Mouse (Mus musculus) layer of hippocampus, adult 8-10 months (tissue): ENCODE data around the gene Steap2. TPM values are rescaled to one million over a fixed set of nuclear protein-coding genes. Genes with fewer than 3 reads are reported as not detected.
"Not testable (repeated sequence)": the region's sequence is repeated elsewhere in the genome, so short reads cannot be mapped to it uniquely, and the experiment has no call there.

Experiments
- DNase-seq, 2 experiments: peaks; one replicate each; pipeline ENCODE4 v3.0.0; 2022; ENCODE audit warnings: low spot score in 2 of 2
- total RNA-seq, 4 experiments: library from RNA; stranded (reverse); gene quantifications; 2 replicates each; pipeline ENCODE4 v1.2.4; 2022

Steap2 gene
- 1 to 10 TPM; 5.3 to 5.9 (median 5.5) TPM for total RNA-seq

DNA sequence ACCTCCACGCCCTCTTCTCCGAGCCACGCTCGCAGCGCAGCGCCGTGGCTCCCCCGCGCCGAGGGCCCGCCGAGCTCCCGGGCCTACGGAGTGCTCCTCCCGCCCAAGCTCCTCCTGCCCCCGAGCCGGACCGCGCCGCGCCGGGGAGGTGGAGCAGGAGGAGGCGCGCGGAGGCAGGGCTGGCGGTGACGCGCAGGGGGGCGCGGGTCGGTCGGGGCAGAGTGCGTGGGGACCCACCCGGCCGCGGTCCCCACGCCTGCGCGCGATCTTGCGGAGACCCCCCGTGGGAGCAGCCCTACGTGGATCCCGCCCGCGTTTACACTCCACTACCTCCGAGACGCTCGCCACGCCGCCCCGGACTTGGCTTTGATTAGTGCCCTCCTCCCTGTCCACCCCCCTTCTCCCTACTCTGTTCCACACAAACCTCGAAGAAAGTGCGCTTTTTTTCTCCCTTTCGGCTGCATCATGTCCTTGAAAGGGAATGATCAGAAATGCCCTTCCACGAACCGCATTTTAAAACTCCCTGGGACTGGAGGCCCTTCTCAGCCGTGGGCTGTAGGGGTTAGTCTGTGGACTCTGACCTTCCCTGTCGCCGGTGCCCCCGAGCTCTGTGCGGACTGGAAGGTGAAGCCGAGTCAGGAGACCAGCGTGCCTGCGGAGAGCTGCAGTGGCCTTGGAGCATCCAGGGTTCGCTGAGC is at the start of gene Steap2:
TSS of gene Steap2 (minus strand) at position 623 of the 698 bp plus-strand sequence.
- no peak for DNase-seq

DNA sequence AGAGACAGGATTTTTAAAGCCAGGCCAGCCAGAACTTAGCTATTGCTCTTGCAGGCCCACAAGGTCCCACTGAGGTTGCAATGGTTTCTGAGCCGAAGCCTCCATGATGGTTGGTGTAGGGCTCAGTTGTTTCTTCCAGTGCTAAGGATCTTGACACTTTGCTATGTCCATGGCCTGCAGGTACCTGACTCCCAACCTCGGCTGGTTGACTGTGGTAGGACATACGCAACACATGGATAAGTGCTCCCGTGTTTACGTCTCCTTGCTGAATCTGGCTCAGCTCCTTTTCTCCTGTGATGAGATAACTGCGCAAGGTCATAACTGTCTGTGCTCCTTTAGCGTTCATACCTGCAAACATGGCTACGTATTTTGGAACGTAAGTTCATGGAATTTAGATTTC is 40.1 kb upstream of the Steap2 start:
- DNase-seq = no peak

DNA sequence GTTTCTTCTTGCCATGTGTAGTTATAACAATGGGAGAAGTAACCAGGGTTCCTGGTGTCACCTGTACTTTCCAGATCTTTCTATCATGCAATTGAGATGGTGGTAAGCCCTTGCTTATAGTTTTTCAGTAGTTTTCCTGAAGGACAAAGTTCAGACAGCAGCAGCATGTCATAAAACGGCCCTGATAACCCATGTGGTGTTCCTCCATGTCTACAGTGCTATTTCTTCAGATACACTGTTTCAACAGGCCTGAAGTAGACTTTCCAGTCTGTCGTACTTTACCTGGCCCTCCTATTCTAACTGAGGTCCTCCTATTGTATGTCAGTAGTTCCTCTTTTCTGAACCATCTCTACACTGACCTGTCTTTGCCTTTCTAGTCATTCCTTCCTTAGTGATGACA is 38.5 kb upstream of the Steap2 start:
- no peak for DNase-seq

DNA sequence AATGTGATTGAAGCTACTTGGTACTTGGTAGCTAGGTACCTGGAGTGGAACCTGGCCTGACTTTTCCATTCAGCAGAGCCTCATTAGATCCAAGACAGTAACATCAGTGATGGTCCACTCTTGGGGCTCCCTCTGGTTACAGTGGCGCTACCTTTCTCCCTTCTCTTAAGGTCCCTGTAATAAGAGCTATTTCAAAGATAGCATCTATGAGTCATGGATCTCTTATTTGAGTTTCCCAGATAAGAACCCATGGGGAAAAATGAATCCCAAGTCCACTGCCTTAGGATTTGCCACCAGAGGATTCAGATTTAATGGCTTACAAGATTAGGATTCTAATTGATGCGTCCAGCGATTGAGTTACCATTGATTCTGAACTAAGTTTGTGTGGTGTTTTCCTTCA is 37.8 kb upstream of the Steap2 start:
- DNase-seq = no peak

DNA sequence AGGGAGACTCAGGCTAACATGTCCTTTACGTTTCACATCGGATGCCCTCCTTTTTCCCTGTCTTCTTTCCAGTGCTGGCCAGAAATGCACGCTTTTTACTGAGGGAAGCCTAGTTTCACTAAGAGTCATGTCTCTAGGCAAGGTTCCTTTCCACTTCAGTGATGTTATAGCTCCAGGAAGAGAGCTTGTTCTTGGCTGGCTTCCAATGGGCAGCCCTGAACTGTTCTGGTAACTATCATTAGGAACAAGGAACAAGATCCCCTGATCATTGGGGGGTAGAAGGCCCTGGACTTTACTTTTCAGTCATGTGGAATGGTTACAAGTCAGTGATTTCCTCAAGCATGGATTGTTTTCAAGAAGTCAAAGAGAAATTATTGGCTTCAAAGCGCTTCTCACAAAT is 35.5 kb upstream of the Steap2 start:
- no peak for DNase-seq

DNA sequence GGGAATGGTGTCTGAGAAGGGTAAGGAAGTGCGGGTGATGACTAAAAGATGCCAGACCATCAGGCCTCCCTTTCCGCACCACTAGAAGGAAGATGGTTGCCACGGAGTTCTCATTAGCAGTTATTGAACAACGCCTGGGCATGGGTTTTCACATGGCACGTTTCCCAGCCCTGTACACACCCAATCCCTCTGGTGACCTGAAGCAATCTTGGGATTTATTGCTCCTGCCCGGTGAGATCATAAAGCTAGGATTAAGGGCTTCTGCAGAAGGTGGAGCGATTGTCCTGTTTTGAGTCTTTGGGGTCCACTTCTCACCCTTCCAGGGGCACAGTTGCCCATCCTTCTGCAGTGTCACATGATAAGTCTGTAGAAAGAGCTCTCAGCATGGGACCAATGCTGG is 27.8 kb upstream of the Steap2 start:
- no peak for DNase-seq

DNA sequence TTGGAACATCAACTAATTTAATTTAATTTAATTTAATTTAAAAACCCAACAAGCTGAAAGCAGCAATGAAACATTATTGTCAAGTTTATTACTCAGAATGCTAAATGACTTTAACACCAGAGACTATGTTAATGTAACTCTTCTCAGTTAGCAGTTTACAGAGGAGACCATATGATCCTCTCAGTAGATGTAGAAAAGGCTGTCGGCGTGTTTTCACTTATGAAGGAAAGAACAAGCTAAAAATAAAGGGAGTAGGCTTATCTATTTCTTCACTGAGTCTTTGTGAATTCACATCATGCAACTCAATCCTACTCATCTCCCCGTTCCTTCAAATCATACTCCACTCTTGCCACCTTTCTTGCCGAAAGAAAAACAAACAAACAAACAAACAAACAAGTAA is 16.7 kb upstream of the Steap2 start:
- no peak for DNase-seq

DNA sequence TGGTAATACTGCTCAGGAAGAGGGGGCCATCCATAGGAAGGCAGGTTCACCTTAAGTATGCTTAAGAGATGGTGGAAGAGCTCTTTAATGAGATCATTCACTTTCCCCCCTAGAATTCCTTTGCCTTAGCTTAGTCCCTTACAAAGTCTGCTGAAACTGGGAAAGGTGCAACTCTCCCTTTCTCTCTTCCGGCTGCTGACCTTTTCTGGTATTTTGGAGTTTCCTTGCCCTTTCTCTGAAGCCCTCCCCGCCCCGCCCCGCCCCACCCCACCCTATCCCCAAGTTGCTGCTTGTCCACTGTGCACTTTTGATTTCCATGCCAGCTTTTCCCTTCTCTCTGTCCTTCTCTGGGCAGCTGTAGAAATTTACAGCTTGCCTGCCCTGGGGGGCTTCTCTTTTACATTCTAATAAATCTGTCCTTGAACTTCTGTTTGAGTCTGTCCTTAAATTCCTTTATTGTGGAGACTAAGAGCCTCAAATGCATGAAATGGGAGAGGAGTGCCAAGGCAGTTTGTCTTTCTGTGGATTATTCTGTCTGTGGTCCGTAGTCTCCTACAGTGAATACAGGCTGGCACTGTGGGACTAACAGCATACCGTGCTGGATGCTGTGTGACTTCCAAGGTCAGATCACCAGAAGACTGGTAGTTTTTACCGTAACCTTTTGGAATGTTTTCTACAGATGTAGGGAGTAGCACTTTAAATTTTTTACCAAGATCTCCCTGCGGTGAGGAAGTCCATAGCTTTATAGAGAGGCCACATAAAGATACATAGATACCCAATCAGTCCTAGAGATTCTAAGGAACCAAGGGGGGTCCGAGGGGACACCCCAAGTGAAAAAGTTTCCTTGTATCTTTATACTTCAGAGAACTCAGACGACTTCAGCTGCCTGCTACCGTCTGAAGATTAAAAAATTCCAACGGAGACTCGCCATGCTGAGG is 13.2 kb upstream of the Steap2 start:
- no peak for DNase-seq

DNA sequence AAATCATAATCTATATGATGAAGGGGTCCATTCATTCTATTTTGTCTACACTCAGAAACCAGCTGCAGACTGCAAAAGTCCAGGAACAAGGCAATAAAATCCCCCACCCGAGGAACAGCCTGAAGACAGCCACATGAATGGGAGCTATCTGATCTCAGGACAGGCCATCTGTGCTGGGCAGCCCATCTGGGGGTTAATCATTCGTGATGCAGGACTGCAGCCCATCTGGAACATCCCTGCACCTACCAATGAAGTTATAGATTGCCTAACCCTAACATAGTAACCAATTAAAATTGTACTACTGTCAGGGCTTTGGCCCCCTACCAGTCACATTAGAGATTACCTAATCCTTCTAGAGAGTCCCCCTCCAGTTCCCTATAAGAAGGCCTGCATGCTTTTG is 10.6 kb upstream of the Steap2 start:
- no peak for DNase-seq

DNA sequence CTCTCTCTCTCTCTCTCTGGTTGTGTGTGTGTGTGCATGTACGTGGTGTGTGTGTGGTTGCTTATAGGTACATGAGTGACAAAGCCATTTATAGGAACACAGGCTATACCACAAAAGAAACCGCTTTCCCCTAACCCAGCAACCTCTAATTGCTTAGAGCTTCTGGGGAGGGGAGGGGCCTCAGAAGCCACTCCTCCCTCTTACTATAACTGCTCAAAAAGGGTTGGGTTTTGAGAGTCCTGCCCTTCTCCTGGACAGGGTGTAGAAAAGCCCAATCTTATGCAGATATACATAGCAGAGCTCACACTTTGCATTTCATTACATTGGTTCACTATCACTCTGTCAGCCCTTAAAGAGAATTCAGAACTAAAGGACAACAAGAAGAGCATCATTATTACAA is 6.0 kb upstream of the Steap2 start:
- no peak for DNase-seq

DNA sequence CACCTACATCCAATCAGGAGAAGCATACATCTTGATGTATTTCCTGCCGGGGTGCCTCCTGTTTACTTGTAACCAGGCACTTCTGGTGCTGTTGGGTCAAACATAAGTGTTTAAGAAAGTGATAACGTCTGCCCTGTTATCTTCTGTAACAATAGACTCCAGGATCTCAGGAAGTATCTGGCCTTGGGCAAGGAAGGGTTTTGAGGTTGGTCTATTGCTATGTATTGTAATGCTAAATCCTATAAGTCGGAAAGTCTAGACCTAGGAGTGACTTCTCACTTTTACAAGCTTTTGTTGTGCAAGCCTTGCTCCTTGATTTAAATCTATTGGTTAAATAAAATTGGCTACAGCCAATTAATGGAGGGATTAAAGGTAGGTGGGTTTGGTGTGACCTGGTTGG is 4.5 kb upstream of the Steap2 start:
- DNase-seq = no peak

DNA sequence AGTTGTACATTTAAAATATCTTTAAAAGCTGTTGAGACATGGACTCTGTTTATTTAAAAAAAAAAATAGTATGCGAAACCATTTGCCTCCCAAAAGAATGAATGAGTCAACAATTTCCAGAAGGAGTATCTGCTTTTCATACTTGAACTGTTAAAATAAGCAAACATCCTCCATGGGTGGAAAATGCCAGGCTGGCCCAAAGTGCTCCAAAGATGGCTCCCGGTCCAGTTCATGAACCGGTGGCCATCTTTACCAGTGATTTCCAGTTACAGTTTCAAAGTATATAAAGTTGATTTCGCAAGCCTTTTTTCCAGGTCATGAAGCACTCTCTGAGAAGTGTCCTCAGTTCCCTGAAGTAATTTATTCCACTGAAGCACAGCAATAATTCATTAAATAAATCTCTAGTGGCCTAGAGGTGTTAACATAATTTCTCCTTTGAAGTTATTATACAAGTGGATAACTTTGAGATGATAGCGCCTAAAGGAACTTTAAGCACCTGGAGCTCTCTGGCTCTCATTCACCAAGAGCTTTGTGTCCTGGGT is 1.1 kb upstream of the Steap2 start:
- no peak for DNase-seq

DNA sequence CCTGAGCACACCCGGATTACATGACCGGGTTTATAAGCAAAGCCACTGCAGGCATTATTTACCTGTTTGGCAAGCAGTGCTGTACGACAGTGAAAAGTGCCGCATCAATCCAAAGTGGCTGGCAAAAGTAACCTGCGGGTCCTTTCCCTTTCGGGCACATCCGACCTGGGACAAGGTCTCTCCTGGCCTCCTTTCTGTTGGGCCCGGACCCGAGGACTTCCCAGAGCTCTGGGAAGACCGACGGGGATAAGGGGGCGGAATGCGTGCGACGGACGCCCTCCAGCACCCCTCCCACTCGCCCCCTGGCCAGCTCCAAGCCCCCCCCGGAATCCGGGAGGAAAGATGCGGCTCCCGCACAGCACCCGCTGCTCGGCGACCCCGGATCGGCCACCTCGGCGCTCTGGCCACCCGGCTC is 830 bp downstream of the Steap2 start:
- DNase-seq = no peak

DNA sequence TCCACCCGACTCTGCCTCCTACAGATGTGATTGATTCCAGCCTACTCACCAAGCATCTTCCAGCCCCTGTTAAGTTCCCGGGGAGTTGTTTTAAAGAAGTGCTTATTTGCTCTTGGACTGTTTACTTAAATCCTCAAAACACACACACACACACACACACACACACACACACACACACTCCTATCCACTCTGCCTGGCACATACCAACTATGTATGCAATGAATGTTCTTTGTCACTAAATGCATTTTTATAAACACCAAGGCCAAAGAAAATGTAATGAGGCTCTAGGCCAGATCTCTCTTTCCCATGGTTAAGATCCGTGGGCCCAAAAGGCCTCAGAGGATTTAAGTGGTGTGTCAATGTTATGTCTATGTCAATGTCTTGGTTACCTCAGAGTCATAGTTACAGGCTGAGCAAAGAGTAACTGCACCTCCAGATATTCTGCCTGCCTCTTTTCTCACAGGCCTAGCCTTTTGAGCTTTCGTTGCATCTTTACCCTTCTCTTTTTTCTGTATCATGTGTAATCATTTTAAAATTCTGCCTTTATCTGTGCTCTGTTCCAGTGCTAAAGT is 2.1 kb downstream of the Steap2 start:
- DNase-seq = no peak

DNA sequence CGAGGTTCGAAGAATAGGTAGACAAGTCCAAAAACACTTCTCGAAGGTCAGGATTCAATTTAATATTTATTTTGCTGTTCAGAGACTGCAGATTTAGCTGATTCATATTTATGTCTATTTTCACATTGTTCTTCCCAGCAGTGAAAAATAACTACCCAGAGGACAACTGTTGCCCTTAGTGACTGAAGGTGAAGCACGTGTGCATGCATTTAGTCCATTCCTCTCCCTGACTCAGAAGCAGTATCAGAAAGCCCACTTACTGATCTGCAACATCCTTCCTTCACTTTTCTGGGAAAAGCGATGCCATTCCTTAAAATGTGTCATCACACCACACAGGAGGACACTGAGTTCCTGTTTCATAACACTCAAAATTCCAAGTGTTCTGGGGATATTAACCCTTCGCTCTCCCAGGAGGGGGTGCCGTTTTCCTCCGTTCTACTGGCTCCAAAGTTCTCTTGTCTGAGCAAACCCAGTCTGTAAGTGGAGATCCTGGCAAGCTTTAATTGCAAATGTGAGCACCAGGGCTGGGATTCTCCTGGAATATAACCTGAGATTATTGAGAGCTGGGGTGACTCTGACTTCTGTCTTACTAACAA is 5.3 kb downstream of the Steap2 start:
- DNase-seq = no peak

DNA sequence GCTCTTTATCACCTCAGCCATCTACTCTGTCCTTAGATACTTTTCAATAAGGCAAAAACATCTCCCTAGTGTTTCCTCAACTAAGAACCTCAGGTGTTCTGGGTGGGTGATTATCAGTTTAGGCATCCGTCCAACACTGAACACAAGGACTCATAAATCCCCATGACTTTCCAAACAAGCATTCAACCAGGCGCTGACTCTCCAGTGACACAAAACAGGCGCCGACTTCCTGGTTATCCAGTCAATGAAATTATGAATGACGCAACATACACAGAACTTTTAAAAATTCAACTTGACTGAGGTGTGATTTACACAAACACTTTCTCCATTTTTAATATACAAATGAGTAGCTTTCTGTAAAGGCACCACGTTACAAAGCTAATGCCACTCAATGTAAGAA is 6.2 kb downstream of the Steap2 start:
- DNase-seq = no peak

DNA sequence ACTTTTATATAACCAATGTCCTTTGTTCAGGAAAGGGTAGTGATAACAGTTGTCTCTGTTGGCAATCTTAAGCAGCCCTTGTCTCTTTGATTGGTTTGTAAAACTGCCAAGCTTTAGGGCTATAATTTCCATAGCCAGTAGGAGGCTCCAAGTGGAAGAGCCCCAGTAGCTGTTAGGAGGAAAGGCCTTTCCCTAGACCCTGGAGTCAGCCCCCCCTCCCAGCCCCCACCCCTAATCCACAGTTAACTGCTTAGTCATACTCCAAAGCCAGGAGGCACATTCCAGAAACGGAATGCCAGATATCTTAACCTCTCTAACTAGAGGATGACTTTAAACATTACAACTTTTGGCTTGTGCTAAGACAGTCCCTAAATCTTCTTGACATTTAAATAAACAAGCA is 7.4 kb downstream of the Steap2 start:
- DNase-seq = no peak

DNA sequence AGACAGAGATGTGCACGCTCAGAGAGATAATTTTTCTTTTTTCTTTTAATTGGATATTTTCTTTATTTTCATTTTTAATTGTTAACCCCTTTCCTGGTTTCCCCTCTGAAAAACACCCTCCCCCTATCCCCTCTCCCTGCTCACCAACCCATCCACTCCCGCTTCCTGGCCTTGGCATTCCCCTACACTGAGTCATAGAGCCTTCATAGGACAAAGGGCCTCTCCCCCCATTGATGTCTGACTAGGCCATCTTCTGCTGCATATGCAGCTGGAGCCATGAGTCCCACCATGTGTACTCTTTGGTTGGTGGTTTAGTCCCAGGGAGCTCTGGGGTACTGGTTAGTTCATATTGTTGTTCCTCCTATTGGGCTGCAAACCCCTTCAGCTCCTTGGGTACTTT is 9.4 kb downstream of the Steap2 start:
- DNase-seq = not testable (repeated sequence)

DNA sequence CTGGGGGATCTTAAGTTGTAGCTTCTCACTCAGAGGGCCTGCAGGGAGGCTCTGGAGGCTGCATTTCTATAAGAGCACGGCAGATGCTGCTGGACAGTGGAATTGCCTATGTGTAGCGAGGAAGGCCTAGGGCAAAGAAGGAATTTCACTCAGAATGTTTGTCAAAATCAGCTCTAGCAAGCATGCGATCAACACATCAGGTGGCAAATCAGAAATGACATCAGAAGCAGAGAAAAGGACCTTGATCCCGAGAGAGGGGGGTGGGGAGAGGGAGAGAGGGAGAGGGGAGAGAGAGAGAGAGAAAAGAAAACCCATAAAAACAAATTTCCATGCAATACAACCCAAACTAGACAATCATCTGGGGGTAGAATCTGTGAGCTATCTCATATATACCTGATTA is 11.1 kb downstream of the Steap2 start:
- DNase-seq = no peak

DNA sequence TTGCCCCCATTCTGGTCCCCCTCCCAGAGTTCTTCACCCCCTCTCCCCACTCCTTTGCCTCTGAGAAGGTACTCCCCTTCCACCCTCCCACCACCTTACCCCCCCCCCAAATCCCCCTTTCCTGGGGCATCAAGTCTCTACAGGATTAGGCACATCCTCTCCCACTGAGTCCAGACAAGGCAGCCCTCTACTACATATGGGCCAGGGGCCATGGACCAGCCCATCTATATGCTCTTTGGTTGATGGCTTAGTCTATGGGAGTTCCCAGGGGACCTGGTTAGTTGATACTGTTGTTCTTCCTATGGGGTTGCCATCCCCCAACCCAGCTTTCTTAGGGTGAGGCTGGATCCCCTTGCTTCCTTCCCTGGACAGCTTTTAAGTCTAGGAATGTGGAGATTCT is 14.9 kb downstream of the Steap2 start:
- no peak for DNase-seq

DNA sequence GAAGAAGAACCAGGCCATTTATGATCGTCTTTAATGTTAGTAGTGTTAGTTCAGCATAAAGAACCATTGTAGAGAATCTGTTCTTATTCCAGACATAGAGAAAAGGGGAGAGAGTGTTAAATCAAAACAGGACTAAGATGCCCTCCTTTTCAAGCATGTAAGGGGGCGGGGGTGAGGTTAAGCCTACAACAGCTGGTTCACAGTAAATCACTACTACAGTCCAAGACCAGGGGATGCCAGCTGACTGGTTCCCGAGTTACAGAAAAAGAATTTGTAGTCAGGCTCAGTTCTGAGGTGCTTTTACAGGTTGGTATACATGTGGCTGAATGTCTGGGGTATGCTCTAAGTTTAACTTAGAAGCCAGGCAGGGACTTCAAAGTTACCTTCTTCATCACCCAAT is 18.3 kb downstream of the Steap2 start:
- no peak for DNase-seq

DNA sequence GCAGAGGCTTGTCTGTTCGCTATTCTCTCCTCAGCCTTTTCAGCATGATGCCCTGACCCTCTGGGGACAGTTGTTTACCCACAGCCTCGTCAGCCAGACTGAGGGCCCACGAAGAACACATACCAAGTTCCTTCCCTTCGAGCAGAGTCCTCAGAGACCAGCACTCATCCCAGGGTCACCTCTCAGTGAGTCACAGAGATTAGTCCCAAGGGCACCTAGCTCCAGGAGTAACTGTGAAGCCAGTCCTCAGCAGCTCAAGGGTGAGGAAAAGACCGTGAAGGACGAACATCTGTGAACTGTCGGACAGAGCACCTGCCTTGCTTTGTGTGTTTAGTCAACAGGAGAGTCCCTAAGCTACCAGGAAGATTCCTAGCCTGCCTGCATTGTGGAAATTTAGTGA is 25.5 kb downstream of the Steap2 start:
- DNase-seq = no peak
